Comparison of ENCODE assay signal across 31 mouse cellular contexts in genomic region chr10:17596126-17596525, GRCm38 (mm10).
DNase-seq lines count a peak whose midpoint lies in the region; ATAC-seq and TF ChIP-seq lines count a peak whose summit lies in the region.
"Had no signal": no experiment of that assay in that cellular context is flagged by ENCODE, and none has a peak within 500 bp of the region (broad histone marks: within the 10 kb centered on the region; RNA-seq: fewer than 3 reads in every experiment).

No protein-coding gene starts in this region.

- 22% methylated on average over 1 of the region's 1 CpGs for WGBS in heart, embryonic 10.5 days
- WGBS in liver, embryonic 12.5 days (ENCODE audit: insufficient replicate concordance) = 16% methylated on average over 1 of the region's 1 CpGs
- 45% methylated on average over 1 of the region's 1 CpGs for WGBS in liver, postnatal 0 days (ENCODE audit: insufficient replicate concordance)

- H3K9ac ChIP-seq in liver, embryonic 12.5 days = peak overlapping the region; percentile 41; the same call in 1 of the 2 replicates
- no peak overlapping the region for H3K9ac ChIP-seq in liver, postnatal 0 days (replicated peaks)
- H3K9ac ChIP-seq: heart, embryonic 13.5 days; hindbrain, embryonic 12.5 days; lung, embryonic 14.5 days; neural tube, embryonic 12.5 days had no signal

- peaks cover 32% of the 10 kb centered on the region for H3K4me1 ChIP-seq in heart, embryonic 10.5 days
- peaks cover 89% of the 10 kb centered on the region for H3K4me1 ChIP-seq in liver, embryonic 12.5 days
- H3K4me1 ChIP-seq in liver, postnatal 0 days (ENCODE audit: insufficient read depth) = peaks cover 21% of the 10 kb centered on the region
- H3K4me1 ChIP-seq: hindbrain, embryonic 12.5 days; neural tube, embryonic 12.5 days had no signal

- H3K36me3 ChIP-seq in heart, embryonic 10.5 days = no peaks in the 10 kb centered on the region
- no peaks in the 10 kb centered on the region for H3K36me3 ChIP-seq in liver, embryonic 12.5 days
- H3K36me3 ChIP-seq in liver, postnatal 0 days (replicated peaks; ENCODE audit: insufficient read depth, low read length) = no peaks in the 10 kb centered on the region
- H3K36me3 ChIP-seq: heart, embryonic 13.5 days; hindbrain, embryonic 12.5 days; neural tube, embryonic 12.5 days had no signal

- no peaks in the 10 kb centered on the region for H3K9me3 ChIP-seq in heart, embryonic 10.5 days
- H3K9me3 ChIP-seq in liver, embryonic 12.5 days (replicated peaks) = no peaks in the 10 kb centered on the region
- no peaks in the 10 kb centered on the region for H3K9me3 ChIP-seq in liver, postnatal 0 days (ENCODE audit: low read length)
- H3K9me3 ChIP-seq: heart, embryonic 13.5 days; hindbrain, embryonic 12.5 days; neural tube, embryonic 12.5 days had no signal

- TF ChIP-seq CTCF in liver, postnatal 0 days (IDR thresholded peaks at IDR 0.05; ENCODE audit: low read depth) = no peak

- peak; percentile 81 for ATAC-seq in liver, embryonic 12.5 days
- peak; percentile 89 for ATAC-seq in liver, postnatal 0 days
- no peak for ATAC-seq in cerebellum, adult (ENCODE audit: insufficient number of reproducible peaks, low FRiP score, low TSS enrichment)
- ATAC-seq: forebrain, embryonic 14.5 days; hindbrain, postnatal 0 days; intestine, embryonic 16.5 days had no signal

- H3K27me3 ChIP-seq in heart, embryonic 10.5 days (ENCODE audit: insufficient read depth, poor library complexity, severe bottlenecking) = no peaks in the 10 kb centered on the region
- no peaks in the 10 kb centered on the region for H3K27me3 ChIP-seq in liver, embryonic 12.5 days (replicated peaks)
- no peaks in the 10 kb centered on the region for H3K27me3 ChIP-seq in liver, postnatal 0 days (ENCODE audit: insufficient read depth, low read length)
- H3K27me3 ChIP-seq: CH12.LX; heart, embryonic 13.5 days; hindbrain, embryonic 12.5 days; neural tube, embryonic 12.5 days had no signal

- H3K4me2 ChIP-seq in liver, embryonic 12.5 days = peak overlapping the region; percentile 36
- no peak overlapping the region for H3K4me2 ChIP-seq in liver, postnatal 0 days (ENCODE audit: low read depth, low read length)
- H3K4me2 ChIP-seq: heart, embryonic 13.5 days; hindbrain, embryonic 12.5 days; lung, embryonic 14.5 days; midbrain, embryonic 11.5 days; neural tube, embryonic 12.5 days had no signal

- TF ChIP-seq EP300 in liver, postnatal 0 days (IDR thresholded peaks at IDR 0.05; ENCODE audit: low read depth) = peak; percentile 88

- H3K27ac ChIP-seq in heart, embryonic 10.5 days = peak overlapping the region; percentile 81; the same call in 1 of the 2 replicates
- H3K27ac ChIP-seq in liver, embryonic 12.5 days = peak overlapping the region; percentile 82
- H3K27ac ChIP-seq in liver, postnatal 0 days (ENCODE audit: low read depth) = no peak overlapping the region
- H3K27ac ChIP-seq: heart, embryonic 13.5 days; hindbrain, embryonic 12.5 days; hindbrain, postnatal 0 days; kidney, postnatal 0 days; neural tube, embryonic 12.5 days had no signal

- intact Hi-C loops in heart, postnatal 25 days (cut with DNase I) = no loop called here

- no peak overlapping the region for H3K4me3 ChIP-seq in heart, embryonic 10.5 days
- no peak overlapping the region for H3K4me3 ChIP-seq in liver, embryonic 12.5 days
- H3K4me3 ChIP-seq in liver, postnatal 0 days (ENCODE audit: low read depth, low read length) = no peak overlapping the region
- H3K4me3 ChIP-seq: heart, embryonic 13.5 days; hindbrain, embryonic 12.5 days; myocyte; neural tube, embryonic 12.5 days had no signal

- no peak for DNase-seq in heart, embryonic 10.5 days (ENCODE audit: low spot score)
- DNase-seq in heart, postnatal 25 days (ENCODE audit: low spot score) = no peak
- DNase-seq in c-Kit-positive CD71-positive TER-119-positive erythroid progenitor cells, embryonic 14.5 days (ENCODE audit: low spot score) = peak; percentile 66
- no peak for DNase-seq in liver, postnatal 0 days
- no peak for DNase-seq in ovary, postnatal 36 days (ENCODE audit: low spot score)
- no peak for DNase-seq in T-cell, adult 2 months (ENCODE audit: low spot score)
- DNase-seq: adrenal gland, postnatal 25 days; cerebellum, adult 8-10 months; cerebellum, postnatal 25 days; gastrocnemius, postnatal 14 days; heart, postnatal 14 days; kidney, adult 8-10 months; kidney, postnatal 4 days; layer of hippocampus, postnatal 36 days; left cerebral cortex, postnatal 4 days; lung, embryonic 14.5 days; lung, postnatal 14 days; thymus, adult 18-20 months; thymus, postnatal 4 days had no signal
